Mouse (Mus musculus) liver, embryonic 16.5 days (tissue): ENCODE measurements around the gene Chchd10. TPM values are rescaled to one million over a fixed set of nuclear protein-coding genes. Genes with fewer than 3 reads are reported as not detected.

Source experiments
- ATAC-seq: fragments of 200-750 bp; cut with Nextera tagmentation; 2 replicates; pipeline ENCODE4 v1.8.0; 2017; ENCODE audit warnings: low read depth, mild to moderate bottlenecking, moderate number of reproducible peaks, moderate library complexity
- H3K27ac ChIP-seq: fragments of 300-500 bp; sonication (generic); 2 replicates; pipeline ENCODE4 v1.5.1; 2014; ENCODE audit warnings: mild to moderate bottlenecking, low read length
- H3K27me3 ChIP-seq: fragments of 300-500 bp; sonication (generic); 2 replicates; pipeline ENCODE4 v1.6.1; 2014; ENCODE audit warnings: low read depth, low read length, mixed read lengths; ENCODE audit not compliant: control insufficient read depth, insufficient read depth
- H3K36me3 ChIP-seq: fragments of 300-500 bp; sonication (generic); 2 replicates; pipeline ENCODE4 v1.6.1; 2014; ENCODE audit warnings: mild to moderate bottlenecking; ENCODE audit not compliant: control insufficient read depth, insufficient read depth
- H3K4me1 ChIP-seq: fragments of 300-500 bp; sonication (generic); 2 replicates; pipeline ENCODE4 v1.6.1; 2014; ENCODE audit warnings: low read depth, low read length, mixed read lengths; ENCODE audit not compliant: control insufficient read depth
- H3K4me2 ChIP-seq: fragments of 300-500 bp; sonication (generic); 2 replicates; pipeline ENCODE4 v1.6.1; 2014; ENCODE audit warnings: low read depth, low read length, mixed read lengths
- H3K4me3 ChIP-seq: fragments of 300-500 bp; sonication (generic); 2 replicates; pipeline ENCODE4 v1.5.1; 2014; ENCODE audit warnings: low read depth, mild to moderate bottlenecking, low read length
- H3K9ac ChIP-seq: fragments of 300-500 bp; sonication (generic); 2 replicates; pipeline ENCODE4 v1.6.1; 2014; ENCODE audit warnings: low read depth, low read length
- H3K9me3 ChIP-seq: fragments of 300-500 bp; sonication (generic); replicated peaks from 2 replicates; pipeline ENCODE4 v1.6.1; 2016; ENCODE audit warnings: low read length; ENCODE audit not compliant: control insufficient read depth
- WGBS: fragments of 180-500 bp; shearing (Covaris S2); extraction: QIAGEN DNeasy Blood & Tissue Kit; methylation state at CpG from one replicate; pipeline ENCODE4 v1.1.7; 2014; ENCODE audit not compliant: insufficient replicate concordance; 5-methylcytosine and 5-hydroxymethylcytosine counted together
- polyA plus RNA-seq: library from polyadenylated mRNA; unstranded; fragments of >200 nt; fragmentation: Nextera tagmentation; extraction: Ambion mirVana; gene quantifications from 2 replicates; pipeline ENCODE4 v1.2.1, GENCODE M21; 2015

Chchd10 gene
- polyA plus RNA-seq, 1 experiment from 2014 or later = 137 TPM

DNA sequence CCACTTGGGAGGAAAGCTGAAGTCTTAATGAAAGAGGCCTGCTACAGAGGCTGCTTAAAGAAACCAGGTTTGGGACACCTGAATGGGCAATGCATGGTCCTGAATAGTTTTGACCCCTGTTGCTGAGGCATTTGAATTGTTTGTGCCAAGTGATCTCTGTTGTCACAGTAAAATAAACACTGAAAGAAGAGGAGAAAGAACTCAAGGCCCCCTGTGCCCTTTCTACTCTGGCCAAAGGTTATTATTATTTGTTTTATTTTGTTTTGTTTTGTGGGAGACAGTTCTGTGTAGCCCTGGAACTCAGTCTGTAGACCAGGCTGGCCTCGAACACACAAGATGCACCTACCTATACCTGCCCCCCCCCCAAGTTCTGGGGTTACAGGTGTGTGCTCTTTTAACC is 2.1 kb downstream of the Chchd10 start:
- Histone ChIP-seq H3K4me2 (peak overlapping the region; percentile 93), H3K27me3 (peaks cover 39% of the 10 kb centered on the region), H3K9me3 (no peaks in the 10 kb centered on the region), H3K4me1 (peaks cover 43% of the 10 kb centered on the region), H3K4me3 (peak overlapping the region; percentile 84; the same call in 1 of the 2 replicates), H3K36me3 (peaks cover 8% of the 10 kb centered on the region; the same call in 1 of the 2 replicates), H3K27ac (peak overlapping the region; percentile 58; the same call in 1 of the 2 replicates), H3K9ac (no peak overlapping the region)
- WGBS = 35% methylated on average over 1 of the region's 1 CpGs
- ATAC-seq = no peak

DNA sequence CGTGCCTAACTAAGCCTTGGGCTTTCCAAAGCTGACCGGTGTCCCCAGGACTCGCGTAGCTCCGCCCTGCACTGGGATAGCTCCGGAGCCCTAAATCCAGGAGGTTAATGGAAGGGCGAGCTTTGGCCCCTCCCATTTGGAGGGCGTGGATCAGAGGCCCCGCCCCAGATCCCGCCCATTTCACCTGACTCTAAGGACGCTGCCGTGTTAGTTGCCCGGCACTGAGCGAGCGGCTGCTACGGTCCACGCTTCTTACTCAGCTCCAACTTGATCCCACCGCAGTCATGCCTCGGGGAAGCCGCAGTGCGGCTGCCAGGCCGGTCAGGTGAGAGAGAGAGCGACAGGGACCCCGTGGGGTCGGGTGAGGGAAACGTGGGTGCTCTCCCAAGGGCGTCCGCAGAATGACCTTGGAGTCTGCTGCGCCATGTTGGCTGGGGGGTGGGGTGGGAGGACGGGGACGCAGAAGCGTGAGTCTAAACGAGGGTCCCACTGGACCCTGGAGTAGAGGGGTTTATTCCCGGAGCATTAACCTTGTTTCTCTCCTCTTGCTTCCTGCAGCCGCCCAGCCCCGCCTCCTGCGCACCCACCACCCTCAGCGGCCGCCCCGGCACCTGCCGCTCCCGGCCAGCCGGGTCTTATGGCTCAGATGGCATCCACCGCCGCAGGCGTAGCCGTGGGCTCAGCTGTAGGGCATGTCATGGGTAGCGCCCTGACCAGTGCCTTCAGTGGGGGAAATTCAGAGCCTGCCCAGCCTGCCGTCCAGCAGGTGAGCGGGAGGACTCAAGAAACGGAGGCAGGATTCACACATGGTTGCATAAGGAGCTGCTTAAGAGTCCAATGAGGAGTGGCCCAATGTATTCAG is 3.0 kb downstream of the Chchd10 start, which contains the start of gene Mmp11:
Gene Mmp11 (minus strand): TSS at position 817 of the 862 bp plus-strand sequence.
- H3K27ac ChIP-seq = peak within 1 kb of the TSS; percentile 89
- WGBS = 2% methylated on average over 51 of the region's 51 CpGs
- peak within 1 kb of the TSS; percentile 93 for H3K4me2 ChIP-seq
- H3K9ac ChIP-seq = peak within 1 kb of the TSS; percentile 81
- H3K36me3 ChIP-seq = peaks cover 8% of the 10 kb centered on the region; the same call in 1 of the 2 replicates
- H3K9me3 ChIP-seq = no peaks in the 10 kb centered on the region
- peak; percentile 78 for ATAC-seq
- H3K4me1 ChIP-seq = peaks cover 52% of the 10 kb centered on the region
- H3K27me3 ChIP-seq = peaks cover 30% of the 10 kb centered on the region
- peak within 1 kb of the TSS; percentile 84 for H3K4me3 ChIP-seq

- Histone ChIP-seq H3K27me3 (peaks cover 18% of the 10 kb centered on the region), H3K36me3 (peaks cover 8% of the 10 kb centered on the region; the same call in 1 of the 2 replicates), H3K4me3 (peak overlapping the region; percentile 84), H3K27ac (peak overlapping the region; percentile 89), H3K4me1 (peaks cover 50% of the 10 kb centered on the region), H3K9ac (peak overlapping the region; percentile 63), H3K4me2 (peak overlapping the region; percentile 93), H3K9me3 (no peaks in the 10 kb centered on the region)
- WGBS = 60% methylated on average over 18 of the region's 18 CpGs
- no peak for ATAC-seq
Measured at GRCm38 (mm10) chr10:75936909-75937667, 4.2 kb downstream of the Chchd10 start.

- ATAC-seq = peak; percentile 73
- WGBS = 37% methylated on average over 10 of the region's 10 CpGs
Measured at GRCm38 (mm10) chr10:75937851-75938643, 5.1 kb downstream of the Chchd10 start.

GRCm38 (mm10) chr10:75939481-75940234 is 6.7 kb downstream of the Chchd10 start:
- Histone ChIP-seq H3K27ac (peak overlapping the region; percentile 87), H3K4me1 (peaks cover 43% of the 10 kb centered on the region), H3K9me3 (no peaks in the 10 kb centered on the region), H3K36me3 (peaks cover 8% of the 10 kb centered on the region; the same call in 1 of the 2 replicates), H3K27me3 (no peaks in the 10 kb centered on the region), H3K4me2 (peak overlapping the region; percentile 52), H3K9ac (peak overlapping the region; percentile 75), H3K4me3 (peak overlapping the region; percentile 84)
- peak; percentile 76 for ATAC-seq
- 24% methylated on average over 9 of the region's 9 CpGs for WGBS

More at GRCm38 (mm10) chr10:75937851-75938643, 5.1 kb downstream of the Chchd10 start:
- H3K9ac ChIP-seq = peak overlapping the region; percentile 63
- peak overlapping the region; percentile 93 for H3K4me2 ChIP-seq
- peaks cover 9% of the 10 kb centered on the region for H3K27me3 ChIP-seq
- peaks cover 8% of the 10 kb centered on the region; the same call in 1 of the 2 replicates for H3K36me3 ChIP-seq
- H3K4me1 ChIP-seq = peaks cover 43% of the 10 kb centered on the region
- peak overlapping the region; percentile 89 for H3K27ac ChIP-seq
- H3K9me3 ChIP-seq = no peaks in the 10 kb centered on the region
- H3K4me3 ChIP-seq = peak overlapping the region; percentile 84

DNA sequence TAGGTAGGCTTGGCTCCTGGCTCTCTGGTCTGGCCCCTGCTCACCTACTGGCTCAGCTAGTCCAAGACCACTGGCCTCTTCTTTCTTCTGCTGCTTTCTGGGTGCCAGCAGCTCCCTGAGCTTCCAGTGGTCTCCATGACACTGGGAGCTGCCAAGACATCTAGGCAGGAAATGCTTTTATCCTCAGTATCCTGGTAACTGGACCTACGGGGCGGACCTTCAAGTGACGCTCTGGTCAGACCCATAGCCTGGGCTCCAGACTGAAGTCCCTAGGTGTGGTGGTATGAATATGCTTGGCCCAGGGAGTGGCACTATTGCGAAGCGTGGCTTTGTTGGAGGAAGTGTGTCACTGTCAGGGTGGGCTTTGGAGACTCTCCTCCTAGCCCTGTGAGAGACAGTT is 7.6 kb downstream of the Chchd10 start, which contains the start of gene Gm867:
Gene Gm867 (minus strand): TSS at position 153 of the 400 bp plus-strand sequence.
- peak within 1 kb of the TSS; percentile 84 for H3K4me3 ChIP-seq

GRCm38 (mm10) chr10:75941042-75941824 is 8.3 kb downstream of the Chchd10 start:
- H3K27me3 ChIP-seq = no peaks in the 10 kb centered on the region
- H3K27ac ChIP-seq = peak overlapping the region; percentile 87; the same call in 1 of the 2 replicates
- WGBS = 77% methylated on average over 9 of the region's 9 CpGs

More for the DNA sequence above, 7.6 kb downstream of the Chchd10 start, which contains the start of gene Gm867:
- H3K4me2 ChIP-seq = peak within 1 kb of the TSS; percentile 52
- no peaks in the 10 kb centered on the region for H3K9me3 ChIP-seq
- WGBS = 83% methylated on average over 5 of the region's 5 CpGs
- H3K27ac ChIP-seq = peak within 1 kb of the TSS; percentile 87
- ATAC-seq = no peak
- no peaks in the 10 kb centered on the region for H3K27me3 ChIP-seq
- H3K9ac ChIP-seq = peak within 1 kb of the TSS; percentile 75
- H3K36me3 ChIP-seq = peaks cover 8% of the 10 kb centered on the region; the same call in 1 of the 2 replicates
- peaks cover 38% of the 10 kb centered on the region for H3K4me1 ChIP-seq

More at GRCm38 (mm10) chr10:75941042-75941824, 8.3 kb downstream of the Chchd10 start:
- Histone ChIP-seq H3K9me3 (no peaks in the 10 kb centered on the region), H3K9ac (no peak overlapping the region), H3K4me3 (no peak overlapping the region), H3K4me1 (peaks cover 33% of the 10 kb centered on the region), H3K36me3 (peaks cover 8% of the 10 kb centered on the region; the same call in 1 of the 2 replicates), H3K4me2 (no peak overlapping the region)
- no peak for ATAC-seq
